ENCODE assay signal across 23 mouse cellular contexts in genomic region chr4:24924726-24925125, GRCm38 (mm10). TPM values are rescaled to one million over a fixed set of nuclear protein-coding genes. Genes with fewer than 3 reads are reported as not detected.
"Had no signal": no experiment of that assay in that cellular context is flagged by ENCODE, and none has a peak within 500 bp of the region (broad histone marks: within the 10 kb centered on the region; RNA-seq: fewer than 3 reads in every experiment).

No protein-coding gene starts in this region.

- H3K4me1 ChIP-seq: limb, embryonic 12.5 days; limb, embryonic 15.5 days; midbrain, embryonic 12.5 days; midbrain, embryonic 15.5 days; neural tube, embryonic 13.5 days had no signal

- H3K27ac ChIP-seq: limb, embryonic 12.5 days; limb, embryonic 15.5 days; liver, embryonic 14.5 days; macrophage; midbrain, embryonic 12.5 days; midbrain, embryonic 15.5 days; neural tube, embryonic 13.5 days had no signal

- H3K4me3 ChIP-seq: limb, embryonic 12.5 days; limb, embryonic 15.5 days; midbrain, embryonic 12.5 days; midbrain, embryonic 15.5 days; myocyte; neural tube, embryonic 13.5 days had no signal

- H3K27me3 ChIP-seq: limb, embryonic 12.5 days; limb, embryonic 15.5 days; midbrain, embryonic 12.5 days; midbrain, embryonic 15.5 days; neural tube, embryonic 13.5 days had no signal

- H3K36me3 ChIP-seq: limb, embryonic 12.5 days; limb, embryonic 15.5 days; midbrain, embryonic 12.5 days; midbrain, embryonic 15.5 days; neural tube, embryonic 13.5 days had no signal

- H3K4me2 ChIP-seq: limb, embryonic 12.5 days; limb, embryonic 15.5 days; liver, embryonic 11.5 days; lung, embryonic 14.5 days; midbrain, embryonic 12.5 days; midbrain, embryonic 15.5 days; neural tube, embryonic 13.5 days had no signal

- H3K9me3 ChIP-seq: limb, embryonic 12.5 days; limb, embryonic 15.5 days; midbrain, embryonic 12.5 days; midbrain, embryonic 15.5 days; neural tube, embryonic 13.5 days had no signal

- H3K9ac ChIP-seq: limb, embryonic 12.5 days; limb, embryonic 15.5 days; liver, embryonic 14.5 days; liver, postnatal 0 days; lung, embryonic 14.5 days; midbrain, embryonic 12.5 days; midbrain, embryonic 15.5 days; neural tube, embryonic 13.5 days had no signal

- ATAC-seq: liver, postnatal 0 days; lung, postnatal 0 days; midbrain, embryonic 15.5 days had no signal

- DNase-seq: kidney, adult 2 months; kidney, postnatal 14 days; kidney, postnatal 4 days; left cerebral cortex, postnatal 4 days; liver, postnatal 0 days; lung, embryonic 14.5 days; retina, postnatal 1 day; thymus, adult 2 months; thymus, postnatal 14 days; thymus, postnatal 4 days had no signal

RNA-seq across cellular contexts. Expression of gene Gpr63, which starts 41.5 kb away (rescaled TPM):
- total RNA-seq: megakaryocyte, adult 5-6 weeks; monocyte, adult 5-6 weeks; neutrophil, adult 5-6 weeks had no signal
- polyA plus RNA-seq: macrophage had no signal
